Mouse (Mus musculus) spleen, adult 2 months (tissue): ENCODE measurements around the gene Pck2.

ENCODE experiments used
- CTCF ChIP-seq: fragments of 200-500 bp; IDR thresholded peaks from 2 replicates; pipeline ENCODE4 v1.5.1; 2011; ENCODE audit warnings: mild to moderate bottlenecking, inconsistent platforms; ENCODE audit not compliant: insufficient read depth, insufficient read length, insufficient replicate concordance; ENCODE audit errors: extremely low read depth
- POLR2A ChIP-seq: fragments of 200-500 bp; IDR thresholded peaks from 2 replicates; pipeline ENCODE4 v1.6.1; 2011; ENCODE audit warnings: low read depth, low read length, inconsistent platforms

- no peak for TF ChIP-seq CTCF
- no peak for TF ChIP-seq POLR2A
These were observed 36.3 kb downstream of the Pck2 start for GRCm38 (mm10) chr14:55576376-55576775.
